In genomic region chr1:36302957-36303356, GRCm38 (mm10) we compare ENCODE assay signal across 8 mouse cellular contexts. TPM values are rescaled to one million over a fixed set of nuclear protein-coding genes. Genes with fewer than 3 reads are reported as not detected.
A peak's percentile ranks its signal among the peaks of the same experiment; 100 is the strongest.
DNase-seq lines count a peak whose midpoint lies in the region; ATAC-seq and TF ChIP-seq lines count a peak whose summit lies in the region.

No protein-coding gene starts in this region.

- peak overlapping the region; percentile 37 for H3K4me3 ChIP-seq in lung, embryonic 15.5 days
- peak overlapping the region; percentile 39 for H3K4me3 ChIP-seq in forebrain, embryonic 15.5 days
- H3K4me3 ChIP-seq in limb, embryonic 13.5 days: peak overlapping the region; percentile 39
- peak overlapping the region; percentile 42 for H3K4me3 ChIP-seq in olfactory bulb, adult 2 months (ENCODE audit: insufficient read depth, low read depth, low read length)
- H3K4me3 ChIP-seq in thymus, adult 2 months (ENCODE audit: control insufficient read depth, insufficient read depth, low read length): no peak overlapping the region

- no peak for DNase-seq in lung, postnatal 10 days
- DNase-seq in thymus, adult 2 months: no peak
- no peak for DNase-seq in Muller cell, postnatal 12 days (ENCODE audit: inconsistent ontology term)
- no peak for DNase-seq in left cerebral cortex, postnatal 25 days (ENCODE audit: low spot score in 2 of 2)

- H3K9ac ChIP-seq in lung, embryonic 15.5 days: peak overlapping the region; percentile 29; the same call in 1 of the 2 replicates
- H3K9ac ChIP-seq in forebrain, embryonic 15.5 days (replicated peaks): peak overlapping the region; percentile 37
- peak overlapping the region; percentile 43; the same call in 1 of the 2 replicates for H3K9ac ChIP-seq in limb, embryonic 13.5 days

- peak overlapping the region; percentile 78 for H3K4me2 ChIP-seq in lung, embryonic 15.5 days
- peak overlapping the region; percentile 72 for H3K4me2 ChIP-seq in forebrain, embryonic 15.5 days (replicated peaks)
- peak overlapping the region; percentile 75 for H3K4me2 ChIP-seq in limb, embryonic 13.5 days (replicated peaks)

- 13% methylated on average over 9 of the region's 9 CpGs for WGBS in lung, embryonic 15.5 days
- WGBS in forebrain, embryonic 15.5 days: 13% methylated on average over 9 of the region's 9 CpGs
- 12% methylated on average over 9 of the region's 9 CpGs for WGBS in limb, embryonic 13.5 days
- WGBS in olfactory bulb, adult 2 months: 12% methylated on average over 9 of the region's 9 CpGs
- 30% methylated on average over 9 of the region's 9 CpGs for WGBS in thymus, adult 2 months

- peaks cover 14% of the 10 kb centered on the region for H3K4me1 ChIP-seq in lung, embryonic 15.5 days
- H3K4me1 ChIP-seq in forebrain, embryonic 15.5 days: peaks cover 7% of the 10 kb centered on the region
- H3K4me1 ChIP-seq in limb, embryonic 13.5 days: peaks cover 17% of the 10 kb centered on the region
- peaks cover 13% of the 10 kb centered on the region for H3K4me1 ChIP-seq in olfactory bulb, adult 2 months (ENCODE audit: control insufficient read depth, insufficient read depth, low read length)
- H3K4me1 ChIP-seq in thymus, adult 2 months (replicated peaks; ENCODE audit: control insufficient read depth, insufficient read depth, low read length): peaks cover 9% of the 10 kb centered on the region

- H3K27ac ChIP-seq in lung, embryonic 15.5 days: 0 out of 2 replicates have a peak overlapping the region, but pooled peaks have one; percentile 37
- peak overlapping the region; percentile 66 for H3K27ac ChIP-seq in forebrain, embryonic 15.5 days (replicated peaks)
- no peak overlapping the region for H3K27ac ChIP-seq in limb, embryonic 13.5 days
- peak overlapping the region; percentile 60; the same call in 1 of the 2 replicates for H3K27ac ChIP-seq in olfactory bulb, adult 2 months (ENCODE audit: insufficient read depth, low read depth, low read length)
- no peak overlapping the region for H3K27ac ChIP-seq in thymus, adult 2 months (ENCODE audit: control insufficient read depth, insufficient read depth, low read length)

- no peak for TF ChIP-seq POLR2A in olfactory bulb, adult 2 months (IDR thresholded peaks at IDR 0.05; ENCODE audit: insufficient read depth, low read depth, low read length)
- no peak for TF ChIP-seq POLR2A in thymus, adult 2 months (IDR thresholded peaks at IDR 0.05; ENCODE audit: control insufficient read depth, extremely low read depth, insufficient read depth, low read length, poor library complexity)

- H3K27me3 ChIP-seq in lung, embryonic 15.5 days: peaks cover 35% of the 10 kb centered on the region
- no peaks in the 10 kb centered on the region for H3K27me3 ChIP-seq in forebrain, embryonic 15.5 days
- peaks cover 43% of the 10 kb centered on the region for H3K27me3 ChIP-seq in limb, embryonic 13.5 days
- no peaks in the 10 kb centered on the region; the same call in 1 of the 2 replicates for H3K27me3 ChIP-seq in thymus, adult 2 months (ENCODE audit: control insufficient read depth, insufficient read depth, low read length)

- ATAC-seq in lung, embryonic 15.5 days (ENCODE audit: borderline replicate concordance, extremely low read depth, low FRiP score, low TSS enrichment): no peak
- ATAC-seq in forebrain, embryonic 15.5 days (replicated peaks): 0 out of 2 replicates have a peak, but pooled peaks have one; percentile 0
- no peak for ATAC-seq in limb, embryonic 13.5 days (ENCODE audit: low FRiP score, low read depth)

- H3K9me3 ChIP-seq in lung, embryonic 15.5 days: no peaks in the 10 kb centered on the region
- no peaks in the 10 kb centered on the region for H3K9me3 ChIP-seq in forebrain, embryonic 15.5 days
- no peaks in the 10 kb centered on the region for H3K9me3 ChIP-seq in limb, embryonic 13.5 days

- intact Hi-C loops in left cerebral cortex, postnatal 25 days (cut with DNase I): no loop called here

- no peak for TF ChIP-seq CTCF in olfactory bulb, adult 2 months (IDR thresholded peaks at IDR 0.05; ENCODE audit: insufficient read depth, low read depth, low read length)
- TF ChIP-seq CTCF in thymus, adult 2 months (IDR thresholded peaks at IDR 0.05; ENCODE audit: borderline replicate concordance, control insufficient read depth, extremely low read depth, insufficient read depth, low read length, poor library complexity): no peak

- H3K36me3 ChIP-seq in lung, embryonic 15.5 days: no peaks in the 10 kb centered on the region
- no peaks in the 10 kb centered on the region for H3K36me3 ChIP-seq in forebrain, embryonic 15.5 days
- no peaks in the 10 kb centered on the region for H3K36me3 ChIP-seq in limb, embryonic 13.5 days
- H3K36me3 ChIP-seq in thymus, adult 2 months (ENCODE audit: control insufficient read depth, insufficient read depth, low read length): no peaks in the 10 kb centered on the region

RNA-seq across cellular contexts. Expression of gene Arid5a, which starts 4.6 kb away (rescaled TPM):
- polyA plus RNA-seq in lung, embryonic 15.5 days (2015; fragmentation: Nextera tagmentation; extraction: Ambion mirVana): 8.0 and 8.9 TPM in 2 replicates
- 3.2 and 3.6 TPM in 2 replicates for polyA plus RNA-seq in forebrain, embryonic 15.5 days (2015; fragmentation: Nextera tagmentation; extraction: Ambion mirVana)
- polyA plus RNA-seq in limb, embryonic 13.5 days (2015; fragmentation: Nextera tagmentation; extraction: Ambion mirVana): 6.7 and 9.2 TPM in 2 replicates
- not detected in 2 replicates for polyA plus RNA-seq in olfactory bulb, adult 2 months (2012; ENCODE audit: insufficient read depth, insufficient read length, low replicate concordance, missing spikeins)
- 51.7 and 57.2 TPM in 2 replicates for polyA plus RNA-seq in thymus, adult 2 months (2012; rRNA removed)
- 10 to 100 TPM; 14.9 to 16.4 TPM for total RNA-seq in left cerebral cortex, postnatal 25 days (2021)

RNA-seq across cellular contexts. Expression of gene Neurl3, which starts 28.5 kb away (rescaled TPM):
- polyA plus RNA-seq in lung, embryonic 15.5 days (2015; fragmentation: Nextera tagmentation; extraction: Ambion mirVana): 8.0 and 8.3 TPM in 2 replicates
- 0.53 and 0.59 TPM in 2 replicates for polyA plus RNA-seq in forebrain, embryonic 15.5 days (2015; fragmentation: Nextera tagmentation; extraction: Ambion mirVana)
- 0.83 and 2.0 TPM in 2 replicates for polyA plus RNA-seq in limb, embryonic 13.5 days (2015; fragmentation: Nextera tagmentation; extraction: Ambion mirVana)
- polyA plus RNA-seq in olfactory bulb, adult 2 months (2012; ENCODE audit: insufficient read depth, insufficient read length, low replicate concordance, missing spikeins): not detected in 2 replicates
- polyA plus RNA-seq in thymus, adult 2 months (2012; rRNA removed): 13.4 and 14.3 TPM in 2 replicates
- total RNA-seq in left cerebral cortex, postnatal 25 days (2021): under 1 TPM in 1 of 2 experiments, not detected in 1; 0.71 TPM

RNA-seq across cellular contexts. Expression of gene Uggt1, which starts 58.4 kb away (rescaled TPM):
- polyA plus RNA-seq in lung, embryonic 15.5 days (2015; fragmentation: Nextera tagmentation; extraction: Ambion mirVana): 52.6 and 57.2 TPM in 2 replicates
- 54.7 and 55.4 TPM in 2 replicates for polyA plus RNA-seq in forebrain, embryonic 15.5 days (2015; fragmentation: Nextera tagmentation; extraction: Ambion mirVana)
- 52.4 and 54.6 TPM in 2 replicates for polyA plus RNA-seq in limb, embryonic 13.5 days (2015; fragmentation: Nextera tagmentation; extraction: Ambion mirVana)
- 379 TPM in 1 of 2 replicates, not detected in the other for polyA plus RNA-seq in olfactory bulb, adult 2 months (2012; ENCODE audit: insufficient read depth, insufficient read length, low replicate concordance, missing spikeins)
- polyA plus RNA-seq in thymus, adult 2 months (2012; rRNA removed): 31.8 and 33.0 TPM in 2 replicates
- total RNA-seq in left cerebral cortex, postnatal 25 days (2021): 10 to 100 TPM; 48.7 to 51.7 TPM

Comparison
In these comparisons a context has a peak if more than half of its experiments do, and no peak if none do; other contexts are left out.
1. H3K27ac ChIP-seq: peak in lung, embryonic 15.5 days (single experiment), forebrain, embryonic 15.5 days (single experiment) and olfactory bulb, adult 2 months (single experiment); none in limb, embryonic 13.5 days (single experiment) and thymus, adult 2 months (single experiment).
2. Peak in every context shown above with its lines, with median percentiles within 50 percentile points of each other: H3K4me2 ChIP-seq and H3K9ac ChIP-seq.